Mouse (Mus musculus) MEL (cell line): Measurements from ENCODE around the gene Ppp1ca.

Experiments used
- CTCF ChIP-seq, 3 experiments: IDR thresholded peaks in 2 of 3; conservative IDR thresholded peaks in 1 of 3; 2 replicates each; pipeline ENCODE4 v1.5.1; 2011 to 2012; ENCODE audit warnings: low read length in 3 of 3, low read depth in 2 of 3, mild to moderate bottlenecking in 2 of 3, improper control_type of control experiment in 1 of 3, inconsistent platforms in 1 of 3, mixed read lengths in 1 of 3, moderate library complexity in 1 of 3; ENCODE audit not compliant: control insufficient read depth in 1 of 3, insufficient read depth in 1 of 3, poor library complexity in 1 of 3, severe bottlenecking in 1 of 3
- ELF1 ChIP-seq: IDR thresholded peaks from 2 replicates; pipeline ENCODE4 v1.6.1; 2014; ENCODE audit warnings: low read depth, mild to moderate bottlenecking, inconsistent platforms, low read length, improper control_type of control experiment, moderate library complexity
- HCFC1 ChIP-seq: IDR thresholded peaks from 2 replicates; pipeline ENCODE4 v1.6.1; 2012; ENCODE audit warnings: low read depth, mild to moderate bottlenecking, inconsistent platforms, low read length, improper control_type of control experiment, moderate library complexity
- JUND ChIP-seq: IDR thresholded peaks from 2 replicates; pipeline ENCODE4 v1.6.1; 2011; ENCODE audit warnings: low read depth, mild to moderate bottlenecking, improper control_type of control experiment, low read length
- MAX ChIP-seq: IDR thresholded peaks from 2 replicates; pipeline ENCODE4 v1.6.1; 2011; ENCODE audit warnings: low read length, improper control_type of control experiment
- MEF2A ChIP-seq: IDR thresholded peaks from 2 replicates; pipeline ENCODE4 v1.6.1; 2014; ENCODE audit warnings: low read depth, mild to moderate bottlenecking, inconsistent platforms, low read length, improper control_type of control experiment; ENCODE audit not compliant: poor library complexity, insufficient replicate concordance, severe bottlenecking; ENCODE audit errors: extremely low read depth
- POLR2A ChIP-seq, 2 experiments: IDR thresholded peaks; 2 replicates each; pipeline ENCODE4 v1.6.1; 2011 to 2012; ENCODE audit warnings: low read length in 2 of 2, mild to moderate bottlenecking in 2 of 2, control low read depth in 1 of 2, improper control_type of control experiment in 1 of 2, low read depth in 1 of 2, moderate library complexity in 1 of 2; ENCODE audit not compliant: control insufficient read depth in 1 of 2, insufficient read depth in 1 of 2, poor library complexity in 1 of 2
- RAD21 ChIP-seq: IDR thresholded peaks from 2 replicates; pipeline ENCODE4 v1.6.1; 2011; ENCODE audit warnings: mild to moderate bottlenecking, low read depth, low read length, improper control_type of control experiment
- SIN3A ChIP-seq: IDR thresholded peaks from 2 replicates; pipeline ENCODE4 v1.6.1; 2012; ENCODE audit warnings: low read length, improper control_type of control experiment, inconsistent platforms
- TCF12 ChIP-seq: IDR thresholded peaks from 2 replicates; pipeline ENCODE4 v1.6.1; 2014; ENCODE audit warnings: low read depth, mild to moderate bottlenecking, inconsistent platforms, low read length, improper control_type of control experiment, moderate library complexity

GRCm38 (mm10) chr19:4169378-4169784 lies 22.5 kb upstream of the Ppp1ca start:
- peak; percentile 44; the same call in 1 of the 2 replicates for TF ChIP-seq ELF1
- TF ChIP-seq SIN3A, result peak; percentile 83
- no peak for TF ChIP-seq JUND
- peak; percentile 38 to 95 (median 88); a peak in 5 of 6 replicates for TF ChIP-seq CTCF (IDR thresholded peaks at IDR 0.05 in 2 of 3, conservative IDR thresholded peaks at IDR 0.05 in 1 of 3; ENCODE audit: control insufficient read depth in 1 of 3, insufficient read depth in 1 of 3, low read depth in 2 of 3, low read length in 3 of 3, poor library complexity in 1 of 3, severe bottlenecking in 1 of 3)
- peak; percentile 36; the same call in 1 of the 2 replicates for TF ChIP-seq TCF12
- peak; percentile 72 for TF ChIP-seq HCFC1
- TF ChIP-seq MAX, result peak; percentile 81
- TF ChIP-seq RAD21, result peak; percentile 45
- no peak for TF ChIP-seq MEF2A
- peak; percentile 70 to 88 for TF ChIP-seq POLR2A (IDR thresholded peaks at IDR 0.05; ENCODE audit: control insufficient read depth in 1 of 2, insufficient read depth in 1 of 2, low read depth in 1 of 2, low read length in 2 of 2, poor library complexity in 1 of 2)
